Mouse (Mus musculus) spleen, adult 2 months (tissue): ENCODE data around the gene Ppp1ca. TPM values are rescaled to one million over a fixed set of nuclear protein-coding genes. Genes with fewer than 3 reads are reported as not detected.
A peak's percentile ranks its signal among the peaks of the same experiment; 100 is the strongest.

Source experiments
- DNase-seq, 2 experiments: peaks; one replicate each; pipeline versions ENCODE4 v3.0.0 to v3.0.0-alpha.2; 2012 to 2021; ENCODE audit warnings: low spot score in 2 of 2, low read depth in 1 of 2
- H3K27ac ChIP-seq: fragments of 200-500 bp; 2 replicates; pipeline ENCODE4 v1.5.1; 2012; ENCODE audit warnings: low read length, inconsistent platforms; ENCODE audit not compliant: insufficient read depth
- H3K27me3 ChIP-seq: fragments of 200-500 bp; 2 replicates; pipeline ENCODE4 v1.6.1; 2012; ENCODE audit warnings: mild to moderate bottlenecking, moderate library complexity, low read length, inconsistent platforms; ENCODE audit not compliant: control insufficient read depth, insufficient read depth
- H3K36me3 ChIP-seq: fragments of 200-500 bp; 2 replicates; pipeline ENCODE4 v1.6.1; 2012; ENCODE audit warnings: mild to moderate bottlenecking, low read length, inconsistent platforms; ENCODE audit not compliant: control insufficient read depth, insufficient read depth
- H3K4me1 ChIP-seq: fragments of 200-500 bp; 2 replicates; pipeline ENCODE4 v1.6.1; 2011; ENCODE audit warnings: inconsistent platforms; ENCODE audit not compliant: control insufficient read depth, insufficient read depth, insufficient read length
- H3K4me3 ChIP-seq: fragments of 200-500 bp; 2 replicates; pipeline ENCODE4 v1.5.1; 2011; ENCODE audit warnings: mild to moderate bottlenecking, inconsistent platforms; ENCODE audit not compliant: insufficient read depth, insufficient read length; ENCODE audit errors: extremely low read depth
- CTCF ChIP-seq: fragments of 200-500 bp; IDR thresholded peaks from 2 replicates; pipeline ENCODE4 v1.5.1; 2011; ENCODE audit warnings: mild to moderate bottlenecking, inconsistent platforms; ENCODE audit not compliant: insufficient read depth, insufficient read length, insufficient replicate concordance; ENCODE audit errors: extremely low read depth
- POLR2A ChIP-seq: fragments of 200-500 bp; IDR thresholded peaks from 2 replicates; pipeline ENCODE4 v1.6.1; 2011; ENCODE audit warnings: low read depth, low read length, inconsistent platforms
- WGBS: fragments of 180-500 bp; shearing (Covaris S2); methylation state at CpG from one replicate; pipeline ENCODE4 v1.1.7; 2018; 5-methylcytosine and 5-hydroxymethylcytosine counted together
- polyA plus RNA-seq: library from polyadenylated mRNA; depleted of rRNA; stranded (reverse); fragments of >200 nt; gene quantifications from 2 replicates; pipeline ENCODE4 v1.2.3, GENCODE M21; 2012

Ppp1ca gene
- polyA plus RNA-seq, 1 experiment: 481 TPM

DNA sequence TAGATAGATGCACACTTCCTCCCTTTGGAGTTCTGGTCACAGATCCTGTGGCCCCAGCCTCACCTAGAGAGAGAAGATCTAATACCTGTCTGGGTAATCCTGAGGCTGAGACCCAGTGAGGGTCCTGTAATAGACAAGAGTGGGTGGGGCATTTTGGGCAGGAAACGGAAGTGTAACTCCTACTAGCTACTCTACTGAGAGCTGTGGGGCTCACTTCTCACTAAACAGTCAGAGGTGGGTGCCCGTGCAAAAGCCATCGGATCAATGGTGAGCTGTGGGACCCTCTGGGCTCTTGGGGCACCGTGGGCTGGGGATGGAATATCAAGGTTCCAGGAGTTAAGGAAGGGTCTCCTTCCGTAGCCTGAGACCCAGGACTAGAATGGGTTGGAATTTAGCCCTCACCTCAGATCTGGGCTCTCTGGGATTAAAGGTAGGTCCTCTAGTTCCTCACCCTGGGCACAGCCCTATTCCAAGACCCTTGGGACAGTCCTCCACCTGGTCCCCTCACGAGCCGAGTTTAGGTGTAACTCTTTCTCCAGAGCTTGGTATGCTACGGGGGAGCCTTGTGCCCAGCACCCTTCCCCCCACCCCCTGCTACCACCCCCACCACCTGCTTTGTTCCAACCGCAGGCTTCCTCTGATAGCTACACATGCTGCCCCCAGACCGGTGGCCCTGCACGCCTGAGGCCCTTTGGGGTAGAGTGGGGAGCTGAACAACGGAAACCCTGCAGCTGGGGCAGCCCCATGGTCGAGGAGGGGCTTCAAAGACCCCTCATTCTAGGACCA is 37.2 kb upstream of the Ppp1ca start:
- Histone ChIP-seq H3K4me3 (peak overlapping the region; percentile 80), H3K27ac (peak overlapping the region; percentile 97), H3K36me3 (peaks cover 45% of the 10 kb centered on the region), H3K4me1 (peaks cover 22% of the 10 kb centered on the region; the same call in 1 of the 2 replicates), H3K27me3 (no peaks in the 10 kb centered on the region)
- TF ChIP-seq POLR2A: peak; percentile 97
- TF ChIP-seq CTCF: no peak
- DNase-seq: peak in 1 of 2 experiments; percentile 84
- WGBS: 9% methylated on average over 13 of the region's 13 CpGs

DNA sequence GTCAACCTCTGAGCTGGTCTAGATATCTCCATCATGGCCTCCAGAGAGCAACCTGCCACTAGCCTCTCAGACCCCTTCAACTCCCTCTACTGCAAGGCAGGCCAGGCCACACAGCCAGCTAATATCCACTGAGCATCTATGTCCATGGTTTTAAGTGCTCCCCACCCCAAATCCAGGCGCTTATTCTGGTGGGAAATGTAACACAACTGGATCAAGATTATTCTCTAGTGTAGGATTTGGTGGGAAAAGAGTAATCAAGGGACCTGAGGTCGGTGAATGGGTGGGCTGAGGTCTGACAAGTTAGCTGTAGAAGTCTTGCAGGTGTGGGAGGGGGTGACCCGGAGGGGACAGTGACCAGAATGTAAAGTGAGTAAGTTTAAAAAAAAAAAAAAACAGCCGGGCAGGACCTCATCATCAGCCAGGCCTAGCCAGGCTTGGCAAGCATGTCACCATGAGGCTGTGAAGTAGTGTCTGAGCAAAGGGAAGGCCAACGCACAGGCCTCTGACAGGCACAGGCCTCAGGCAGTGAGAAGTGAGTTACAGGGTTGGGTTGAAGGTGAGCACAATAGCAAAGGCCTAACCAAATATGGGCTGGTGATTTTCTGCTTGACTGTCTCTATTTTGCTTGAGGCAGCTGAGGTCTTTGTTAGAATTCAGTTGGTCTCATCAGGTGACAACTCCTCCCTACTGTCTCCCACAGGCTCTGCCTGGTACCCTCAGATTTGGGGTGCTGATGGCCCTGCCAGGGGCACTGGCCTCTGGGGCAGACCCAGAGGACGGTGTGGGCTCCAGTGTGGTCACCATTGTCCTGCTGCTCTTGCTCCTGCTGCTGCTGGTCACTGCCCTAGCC is 36.4 kb upstream of the Ppp1ca start:
- Histone ChIP-seq H3K4me3 (peak overlapping the region; percentile 80), H3K27ac (peak overlapping the region; percentile 96), H3K36me3 (peaks cover 42% of the 10 kb centered on the region), H3K27me3 (no peaks in the 10 kb centered on the region), H3K4me1 (peaks cover 16% of the 10 kb centered on the region; the same call in 1 of the 2 replicates)
- TF ChIP-seq CTCF: no peak
- TF ChIP-seq POLR2A: peak; percentile 82
- peak in 1 of 2 experiments; percentile 63 for DNase-seq
- WGBS: 17% methylated on average over 6 of the region's 6 CpGs

DNA sequence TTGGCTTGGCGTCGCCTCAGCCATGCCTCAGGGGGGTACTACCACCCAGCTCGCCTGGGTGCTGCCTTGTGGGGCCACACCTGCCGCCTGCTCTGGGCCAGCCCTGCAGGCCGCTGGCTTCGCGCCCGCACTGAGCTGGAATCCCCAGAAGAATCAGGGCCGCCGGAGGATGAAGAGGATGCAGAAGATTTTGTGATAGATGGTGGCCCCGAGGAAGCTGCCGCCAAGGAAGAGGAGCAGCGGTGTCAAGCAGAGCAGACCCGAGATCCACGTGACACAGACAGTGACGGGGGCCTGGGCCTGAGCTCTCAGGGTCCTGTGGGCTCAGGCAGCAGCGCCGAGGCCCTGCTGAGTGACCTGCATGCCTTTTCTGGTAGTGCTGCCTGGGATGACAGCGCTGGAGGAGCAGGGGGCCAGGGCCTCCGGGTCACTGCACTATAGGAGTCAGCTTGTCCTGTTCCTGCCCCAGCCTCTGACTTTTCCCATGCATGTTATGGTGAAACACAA is 35.7 kb upstream of the Ppp1ca start:
- 20% methylated on average over 20 of the region's 20 CpGs for WGBS
- Histone ChIP-seq H3K4me3 (peak overlapping the region; percentile 80), H3K27me3 (no peaks in the 10 kb centered on the region), H3K36me3 (peaks cover 39% of the 10 kb centered on the region), H3K27ac (peak overlapping the region; percentile 96), H3K4me1 (peaks cover 13% of the 10 kb centered on the region; the same call in 1 of the 2 replicates)
- no peak for DNase-seq
- TF ChIP-seq CTCF (no peak), POLR2A (no peak)

DNA sequence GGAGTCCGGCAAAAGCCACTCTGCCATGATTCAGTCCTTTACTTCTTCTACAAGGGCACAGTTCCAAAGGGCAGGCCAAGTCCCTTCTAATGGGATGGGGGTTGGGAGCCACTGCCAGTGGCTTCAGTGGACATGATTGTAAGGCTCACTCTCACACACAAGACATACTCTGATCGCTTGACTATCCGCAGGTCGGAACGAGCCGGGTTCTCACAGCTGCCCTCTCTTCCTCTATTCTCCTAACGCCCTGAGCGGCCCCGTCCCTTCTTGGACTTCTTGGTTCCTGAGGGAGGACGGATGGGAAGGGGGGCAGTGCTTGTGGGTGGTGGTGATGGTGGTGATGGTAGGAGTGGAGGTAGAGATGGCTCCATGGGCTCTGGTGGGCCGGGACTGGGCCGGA is 35.1 kb upstream of the Ppp1ca start:
- WGBS: 87% methylated on average over 12 of the region's 12 CpGs
- Histone ChIP-seq H3K4me1 (peaks cover 13% of the 10 kb centered on the region; the same call in 1 of the 2 replicates), H3K27me3 (no peaks in the 10 kb centered on the region), H3K27ac (no peak overlapping the region; the same call in 1 of the 2 replicates), H3K4me3 (no peak overlapping the region), H3K36me3 (peaks cover 36% of the 10 kb centered on the region)
- TF ChIP-seq POLR2A (no peak), CTCF (no peak)
- DNase-seq: no peak

DNA sequence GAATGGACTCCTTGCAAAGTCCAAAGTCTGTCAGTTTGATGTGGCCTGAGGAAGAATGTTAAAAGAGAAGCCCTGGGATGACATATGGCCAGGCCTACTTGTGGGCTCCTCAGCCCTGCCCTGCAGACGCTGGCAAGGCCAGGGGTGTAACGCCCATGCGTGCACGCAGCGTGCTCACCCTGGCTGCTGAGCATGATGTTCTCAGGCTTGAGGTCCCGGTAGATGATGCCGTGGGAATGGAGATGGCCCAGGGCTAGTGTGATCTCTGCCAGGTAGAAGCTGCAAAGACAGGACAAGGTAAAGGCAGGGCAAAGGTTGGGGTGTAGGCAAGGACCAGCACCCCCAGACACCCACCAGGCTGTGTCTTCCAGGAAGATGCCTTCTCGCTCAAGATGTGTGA is 32.8 kb upstream of the Ppp1ca start:
- 94% methylated on average over 8 of the region's 8 CpGs for WGBS
- TF ChIP-seq CTCF (no peak), POLR2A (no peak)

DNA sequence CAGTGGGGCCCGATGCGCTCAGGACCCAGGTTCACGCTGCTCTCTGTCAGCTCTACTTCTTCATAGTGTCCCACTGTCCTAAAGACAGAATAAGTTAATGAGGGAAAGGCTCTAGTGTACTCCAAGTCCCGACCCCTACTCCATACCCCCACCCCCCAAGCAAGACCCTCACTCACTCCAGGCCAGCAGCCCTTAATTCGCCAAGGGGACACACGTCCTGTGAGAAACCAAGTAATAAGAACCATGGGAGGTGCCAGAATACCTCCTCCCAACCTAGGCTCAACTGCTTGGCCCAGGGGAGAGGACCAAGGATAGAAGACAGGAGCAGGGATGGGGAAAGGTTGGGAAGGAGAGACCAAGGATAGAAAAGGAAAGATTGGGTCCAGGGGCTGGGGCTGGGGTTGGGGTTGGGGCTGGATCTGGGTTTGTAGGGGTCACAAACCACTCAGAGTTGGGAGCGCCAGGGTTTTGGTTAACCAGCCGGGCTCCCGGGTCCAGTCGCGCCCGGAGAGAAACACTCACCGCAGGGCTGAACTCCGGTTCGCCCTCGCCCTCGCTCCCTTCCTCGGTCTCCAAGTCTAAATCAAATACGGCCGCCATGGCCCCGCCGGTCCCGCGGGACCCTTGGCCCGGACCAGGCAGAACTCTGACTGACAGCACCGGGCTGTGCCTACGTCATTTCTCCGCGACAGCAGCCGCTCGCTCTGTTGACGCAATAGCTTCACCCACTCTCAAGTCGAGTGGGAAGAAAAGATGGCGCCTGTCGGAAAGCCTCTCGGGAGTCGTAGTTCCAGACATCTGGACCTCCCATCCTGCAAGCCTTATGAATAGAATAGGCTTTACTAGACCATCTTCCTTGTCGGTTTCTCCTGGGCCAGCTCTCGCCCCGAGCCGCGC is 29.0 kb upstream of the Ppp1ca start, which contains the start of gene Rps6kb2:
Gene Rps6kb2 (minus strand): TSS at position 709 of the 897 bp plus-strand sequence.
- peak within 1 kb of the TSS; percentile 34; the same call in 1 of the 2 replicates for H3K27ac ChIP-seq

More for the DNA sequence above, 32.8 kb upstream of the Ppp1ca start:
- Histone ChIP-seq H3K4me1 (peaks cover 12% of the 10 kb centered on the region; the same call in 1 of the 2 replicates), H3K4me3 (no peak overlapping the region), H3K27ac (no peak overlapping the region), H3K36me3 (peaks cover 27% of the 10 kb centered on the region), H3K27me3 (no peaks in the 10 kb centered on the region)
- DNase-seq: no peak

More for the DNA sequence above, 29.0 kb upstream of the Ppp1ca start, which contains the start of gene Rps6kb2:
- H3K27me3 ChIP-seq: no peaks in the 10 kb centered on the region
- WGBS: 8% methylated on average over 42 of the region's 42 CpGs
- DNase-seq: peak; percentile 86 to 94
- H3K36me3 ChIP-seq: peaks cover 7% of the 10 kb centered on the region
- H3K4me1 ChIP-seq: peaks cover 4% of the 10 kb centered on the region; the same call in 1 of the 2 replicates
- TF ChIP-seq POLR2A (peak; percentile 13; the same call in 1 of the 2 replicates), CTCF (no peak)
- H3K4me3 ChIP-seq: peak within 1 kb of the TSS; percentile 74
